Comparison of ENCODE assay signal across 28 mouse cellular contexts in genomic region chr11:101874978-101875377, GRCm38 (mm10). TPM values are rescaled to one million over a fixed set of nuclear protein-coding genes. Genes with fewer than 3 reads are reported as not detected.
A peak's percentile ranks its signal among the peaks of the same experiment; 100 is the strongest.
DNase-seq lines count a peak whose midpoint lies in the region; ATAC-seq lines count a peak whose summit lies in the region.
"Had no signal": no experiment of that assay in that cellular context is flagged by ENCODE, and none has a peak within 500 bp of the region (broad histone marks: within the 10 kb centered on the region; RNA-seq: fewer than 3 reads in every experiment).

No protein-coding gene starts in this region.

- no peak overlapping the region for H3K4me2 ChIP-seq in hindbrain, embryonic 15.5 days
- no peak overlapping the region for H3K4me2 ChIP-seq in hindbrain, embryonic 11.5 days (replicated peaks; ENCODE audit: low read depth, low read length)
- no peak overlapping the region for H3K4me2 ChIP-seq in neural tube, embryonic 14.5 days (ENCODE audit: low read depth, low read length)
- H3K4me2 ChIP-seq in neural tube, embryonic 15.5 days: no peak overlapping the region
- H3K4me2 ChIP-seq: embryonic facial prominence, embryonic 12.5 days; limb, embryonic 13.5 days; liver, embryonic 13.5 days; lung, embryonic 14.5 days had no signal

- no peak overlapping the region for H3K27ac ChIP-seq in hindbrain, embryonic 15.5 days (replicated peaks)
- no peak overlapping the region for H3K27ac ChIP-seq in hindbrain, embryonic 11.5 days (ENCODE audit: low read depth, low read length)
- H3K27ac ChIP-seq in neural tube, embryonic 14.5 days (ENCODE audit: low read depth, low read length): no peak overlapping the region
- H3K27ac ChIP-seq in neural tube, embryonic 15.5 days (replicated peaks): no peak overlapping the region
- H3K27ac ChIP-seq: embryonic facial prominence, embryonic 12.5 days; heart, embryonic 10.5 days; left cerebral cortex, adult 2 months; limb, embryonic 13.5 days; liver, embryonic 13.5 days had no signal

- WGBS in hindbrain, embryonic 15.5 days: 60% methylated on average over 5 of the region's 5 CpGs
- WGBS in hindbrain, embryonic 11.5 days: 56% methylated on average over 2 of the region's 5 CpGs
- WGBS in neural tube, embryonic 14.5 days: 56% methylated on average over 5 of the region's 5 CpGs
- WGBS in neural tube, embryonic 15.5 days: 54% methylated on average over 5 of the region's 5 CpGs

- H3K4me1 ChIP-seq in hindbrain, embryonic 15.5 days (replicated peaks): peaks cover 31% of the 10 kb centered on the region
- no peaks in the 10 kb centered on the region for H3K4me1 ChIP-seq in hindbrain, embryonic 11.5 days (replicated peaks; ENCODE audit: control insufficient read depth, insufficient read depth, low read length)
- H3K4me1 ChIP-seq in neural tube, embryonic 14.5 days (ENCODE audit: control insufficient read depth, insufficient read depth, low read length): 0 out of 2 replicates have a peak, but pooled peaks cover 7% of the 10 kb centered on the region
- peaks cover 37% of the 10 kb centered on the region for H3K4me1 ChIP-seq in neural tube, embryonic 15.5 days

- ATAC-seq in hindbrain, embryonic 15.5 days (ENCODE audit: low FRiP score, low read depth): peak; percentile 79
- ATAC-seq in hindbrain, embryonic 11.5 days (ENCODE audit: low FRiP score): no peak
- ATAC-seq in neural tube, embryonic 14.5 days (ENCODE audit: low read depth): peak; percentile 49; the same call in 1 of the 2 replicates
- ATAC-seq in neural tube, embryonic 15.5 days (ENCODE audit: low FRiP score): no peak; the same call in 1 of the 2 replicates
- ATAC-seq in megakaryocyte-erythroid progenitor cell, adult 5-6 weeks (replicated peaks; ENCODE audit: low FRiP score, low TSS enrichment, poor library complexity, severe bottlenecking): no peak
- ATAC-seq: activated CD4-positive, CD25-positive, alpha-beta regulatory T cell, adult 4 months; forebrain, embryonic 16.5 days; Patski had no signal

- no peak overlapping the region for H3K9ac ChIP-seq in hindbrain, embryonic 15.5 days
- no peak overlapping the region for H3K9ac ChIP-seq in hindbrain, embryonic 11.5 days (ENCODE audit: low read depth, low read length)
- no peak overlapping the region for H3K9ac ChIP-seq in neural tube, embryonic 14.5 days (replicated peaks; ENCODE audit: low read depth, low read length)
- H3K9ac ChIP-seq in neural tube, embryonic 15.5 days (replicated peaks): no peak overlapping the region
- H3K9ac ChIP-seq: embryonic facial prominence, embryonic 12.5 days; limb, embryonic 13.5 days; liver, embryonic 13.5 days; lung, embryonic 14.5 days had no signal

- no peak overlapping the region for H3K4me3 ChIP-seq in hindbrain, embryonic 15.5 days
- H3K4me3 ChIP-seq in hindbrain, embryonic 11.5 days (ENCODE audit: low read depth, low read length): no peak overlapping the region
- no peak overlapping the region for H3K4me3 ChIP-seq in neural tube, embryonic 14.5 days (ENCODE audit: low read depth, low read length)
- no peak overlapping the region for H3K4me3 ChIP-seq in neural tube, embryonic 15.5 days (replicated peaks)
- H3K4me3 ChIP-seq: embryonic facial prominence, embryonic 12.5 days; erythroblast, embryonic 14.5 days; heart, embryonic 10.5 days; left cerebral cortex, adult 2 months; limb, embryonic 13.5 days; liver, embryonic 13.5 days had no signal

- no peaks in the 10 kb centered on the region for H3K27me3 ChIP-seq in hindbrain, embryonic 15.5 days
- H3K27me3 ChIP-seq in hindbrain, embryonic 11.5 days (ENCODE audit: control insufficient read depth, insufficient read depth, low read length): no peaks in the 10 kb centered on the region
- no peaks in the 10 kb centered on the region for H3K27me3 ChIP-seq in neural tube, embryonic 14.5 days (ENCODE audit: control insufficient read depth, insufficient read depth, low read length)
- no peaks in the 10 kb centered on the region for H3K27me3 ChIP-seq in neural tube, embryonic 15.5 days (replicated peaks)
- H3K27me3 ChIP-seq: embryonic facial prominence, embryonic 12.5 days; limb, embryonic 13.5 days had no signal

- no peaks in the 10 kb centered on the region for H3K9me3 ChIP-seq in hindbrain, embryonic 15.5 days
- no peaks in the 10 kb centered on the region for H3K9me3 ChIP-seq in hindbrain, embryonic 11.5 days (ENCODE audit: control insufficient read depth, low read length)
- no peaks in the 10 kb centered on the region for H3K9me3 ChIP-seq in neural tube, embryonic 14.5 days (ENCODE audit: control insufficient read depth, low read length)
- H3K9me3 ChIP-seq in neural tube, embryonic 15.5 days (replicated peaks): no peaks in the 10 kb centered on the region
- H3K9me3 ChIP-seq: embryonic facial prominence, embryonic 12.5 days; heart, embryonic 10.5 days; limb, embryonic 13.5 days; liver, embryonic 13.5 days had no signal

- no peaks in the 10 kb centered on the region for H3K36me3 ChIP-seq in hindbrain, embryonic 15.5 days
- H3K36me3 ChIP-seq in hindbrain, embryonic 11.5 days (ENCODE audit: control insufficient read depth, insufficient read depth, low read length): no peaks in the 10 kb centered on the region
- H3K36me3 ChIP-seq in neural tube, embryonic 14.5 days (ENCODE audit: control insufficient read depth, insufficient read depth, low read length): no peaks in the 10 kb centered on the region
- no peaks in the 10 kb centered on the region for H3K36me3 ChIP-seq in neural tube, embryonic 15.5 days
- H3K36me3 ChIP-seq: embryonic facial prominence, embryonic 12.5 days; heart, embryonic 10.5 days; limb, embryonic 13.5 days; liver, embryonic 13.5 days had no signal

- peak; percentile 44 to 54 for DNase-seq in cerebellum, postnatal 10 days
- no peak for DNase-seq in cerebellum, adult 18-20 months
- DNase-seq in hindbrain, embryonic 11.5 days (ENCODE audit: low spot score): no peak
- no peak for DNase-seq in adrenal gland, postnatal 10 days
- DNase-seq: adrenal gland, postnatal 25 days; cerebellum, adult 8-10 months; heart, postnatal 10 days; kidney, adult 8-10 months; kidney, postnatal 4 days; layer of hippocampus, adult 9-11 months; liver, embryonic 13.5 days; lung, embryonic 14.5 days; lung, postnatal 36 days; spleen, adult 18-20 months; thymus, postnatal 36 days had no signal

RNA-seq across cellular contexts. Expression of gene Meox1, which starts 19.2 kb away (rescaled TPM):
- 0.50 and 0.51 TPM in 2 replicates for polyA plus RNA-seq in hindbrain, embryonic 15.5 days (2015; fragmentation: Nextera tagmentation; extraction: Ambion mirVana)
- 1.2 and 2.1 TPM in 2 replicates for polyA plus RNA-seq in hindbrain, embryonic 11.5 days (2014; fragmentation: Nextera tagmentation; extraction: Ambion mirVana)
- 0.37 and 0.73 TPM in 2 replicates for polyA plus RNA-seq in neural tube, embryonic 14.5 days (2014; fragmentation: Nextera tagmentation; extraction: Ambion mirVana)
- 1.3 and 2.0 TPM in 2 replicates for polyA plus RNA-seq in neural tube, embryonic 15.5 days (2015; fragmentation: Nextera tagmentation; extraction: Ambion mirVana)
- total RNA-seq in adrenal gland, postnatal 10 days (2021): 10 to 100 TPM; 10.1 to 11.0 TPM
- not detected in 2 replicates for total RNA-seq in megakaryocyte-erythroid progenitor cell, adult 5-6 weeks (2014; fragmentation: Nextera tagmentation)
- total RNA-seq in megakaryocyte-erythroid progenitor cell, adult 5-6 weeks (2017): not detected in 2 replicates
- total RNA-seq: common myeloid progenitor, adult 5-6 weeks had no signal
- polyA plus RNA-seq: activated CD4-positive, CD25-positive, alpha-beta regulatory T cell, adult 4 months; erythroblast, embryonic 14.5 days had no signal

Comparison
In these comparisons a context has a peak if more than half of its experiments do, and no peak if none do; other contexts are left out.
1. DNase-seq: peak in cerebellum, postnatal 10 days (2 of 2); none in cerebellum, adult 18-20 months (0 of 2), hindbrain, embryonic 11.5 days (single experiment) and adrenal gland, postnatal 10 days (single experiment).
2. ATAC-seq: peak in hindbrain, embryonic 15.5 days (single experiment) and neural tube, embryonic 14.5 days (single experiment); none in hindbrain, embryonic 11.5 days (single experiment), neural tube, embryonic 15.5 days (single experiment) and megakaryocyte-erythroid progenitor cell, adult 5-6 weeks (single experiment).